Mouse (Mus musculus): ENCODE results near the gene Nlk.

- TF ChIP-seq GATA1 (IDR thresholded peaks at IDR 0.05; ENCODE audit: borderline replicate concordance, low read length) (no peak; the same call in 2 of the 3 replicates), FLI1 (IDR thresholded peaks at IDR 0.05; ENCODE audit: low read length) (no peak)
Measured at GRCm38 (mm10) chr11:78621926-78622325, 75.2 kb downstream of the Nlk start.

All from megakaryocyte, embryonic 14.5 days (primary cell).